Mouse (Mus musculus) embryonic facial prominence, embryonic 12.5 days (tissue): ENCODE measurements around the gene Midn. TPM values are rescaled to one million over a fixed set of nuclear protein-coding genes. Genes with fewer than 3 reads are reported as not detected.
A peak's percentile ranks its signal among the peaks of the same experiment; 100 is the strongest.

Experiments used
- ATAC-seq: fragments of 200-750 bp; cut with Nextera tagmentation; 2 replicates; pipeline ENCODE4 v1.8.0; 2017; ENCODE audit not compliant: insufficient number of reproducible peaks, insufficient read depth, low FRiP score, low TSS enrichment
- H3K27ac ChIP-seq: fragments of 300-500 bp; sonication (generic); 2 replicates; pipeline ENCODE4 v1.5.1; 2016; ENCODE audit warnings: mild to moderate bottlenecking
- H3K27me3 ChIP-seq: fragments of 300-500 bp; sonication (generic); 2 replicates; pipeline ENCODE4 v1.6.1; 2016; ENCODE audit warnings: mild to moderate bottlenecking, moderate library complexity
- H3K36me3 ChIP-seq: fragments of 300-500 bp; sonication (generic); 2 replicates; pipeline ENCODE4 v1.6.1; 2016; ENCODE audit warnings: mild to moderate bottlenecking
- H3K4me1 ChIP-seq: fragments of 300-500 bp; sonication (generic); 2 replicates; pipeline ENCODE4 v1.6.1; 2016
- H3K4me2 ChIP-seq: fragments of 300-500 bp; sonication (generic); replicated peaks from 2 replicates; pipeline ENCODE4 v1.6.1; 2016; ENCODE audit warnings: mild to moderate bottlenecking, moderate library complexity
- H3K4me3 ChIP-seq: fragments of 300-500 bp; sonication (generic); 2 replicates; pipeline ENCODE4 v1.5.1; 2016; ENCODE audit warnings: mild to moderate bottlenecking
- H3K9ac ChIP-seq: fragments of 300-500 bp; sonication (generic); 2 replicates; pipeline ENCODE4 v1.6.1; 2016; ENCODE audit warnings: mild to moderate bottlenecking, moderate library complexity
- H3K9me3 ChIP-seq: fragments of 300-500 bp; sonication (generic); 2 replicates; pipeline ENCODE4 v1.6.1; 2016; ENCODE audit warnings: mild to moderate bottlenecking, moderate library complexity
- WGBS: fragments of 180-500 bp; shearing (Covaris S2); methylation state at CpG from one replicate; pipeline ENCODE4 v1.1.7; 2016; 5-methylcytosine and 5-hydroxymethylcytosine counted together
- polyA plus RNA-seq: library from polyadenylated mRNA; unstranded; fragments of >200 nt; fragmentation: Nextera tagmentation; extraction: Ambion mirVana; gene quantifications from 2 replicates; pipeline ENCODE4 v1.2.1, GENCODE M21; 2016

The Midn gene
- polyA plus RNA-seq, 1 experiment from 2014 or later = 35.1 TPM

DNA sequence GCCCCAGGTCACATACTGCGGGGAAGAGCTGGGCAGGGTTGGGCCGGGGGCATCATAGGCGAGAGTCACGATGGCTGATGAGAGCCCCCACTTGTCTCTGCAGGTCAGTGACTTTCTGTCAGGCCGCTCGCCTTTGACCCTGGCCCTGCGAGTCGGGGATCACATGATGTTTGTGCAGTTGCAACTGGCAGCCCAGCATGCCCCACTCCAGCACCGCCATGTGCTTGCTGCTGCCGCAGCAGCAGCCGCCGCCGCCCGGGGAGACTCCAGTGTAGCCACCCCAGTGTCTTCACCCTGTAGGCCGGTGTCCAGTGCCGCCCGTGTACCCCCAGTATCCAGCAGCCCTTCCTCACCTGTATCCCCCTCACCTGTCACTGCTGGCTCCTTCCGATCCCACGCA is 5.6 kb downstream of the Midn start:
- Histone ChIP-seq H3K36me3 (peaks cover 66% of the 10 kb centered on the region), H3K4me3 (peak overlapping the region; percentile 95), H3K4me1 (peaks cover 61% of the 10 kb centered on the region), H3K4me2 (peak overlapping the region; percentile 99), H3K9me3 (no peaks in the 10 kb centered on the region), H3K27me3 (no peaks in the 10 kb centered on the region), H3K9ac (peak overlapping the region; percentile 100), H3K27ac (peak overlapping the region; percentile 99; the same call in 1 of the 2 replicates)
- ATAC-seq = no peak
- WGBS = 71% methylated on average over 19 of the region's 19 CpGs

DNA sequence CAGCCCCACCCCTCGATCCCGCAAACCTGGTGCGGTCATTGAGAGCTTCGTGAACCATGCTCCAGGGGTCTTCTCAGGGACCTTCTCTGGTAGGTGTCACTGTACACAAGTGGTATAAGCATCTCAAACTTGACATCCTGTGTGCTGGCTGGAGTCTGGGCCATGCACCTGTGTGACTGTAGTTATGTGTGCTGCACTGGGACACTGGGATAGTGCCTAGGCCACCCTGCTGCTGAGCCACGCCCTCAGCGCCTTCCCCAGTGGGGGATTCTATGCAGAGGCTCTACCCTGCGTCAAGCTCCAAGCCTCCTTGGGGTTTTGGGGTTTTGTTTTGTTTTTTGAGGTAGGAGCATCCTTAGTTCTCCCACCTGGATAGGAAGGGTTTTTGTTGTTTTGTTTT is 6.3 kb downstream of the Midn start:
- no peaks in the 10 kb centered on the region for H3K27me3 ChIP-seq
- ATAC-seq = no peak
- 84% methylated on average over 7 of the region's 7 CpGs for WGBS
- no peaks in the 10 kb centered on the region for H3K9me3 ChIP-seq
- H3K36me3 ChIP-seq = peaks cover 66% of the 10 kb centered on the region
- peak overlapping the region; percentile 100; the same call in 1 of the 2 replicates for H3K9ac ChIP-seq
- 0 out of 2 replicates have a peak overlapping the region, but pooled peaks have one; percentile 99 for H3K27ac ChIP-seq
- H3K4me1 ChIP-seq = peaks cover 68% of the 10 kb centered on the region
- 0 out of 2 replicates have a peak overlapping the region, but pooled peaks have one; percentile 95 for H3K4me3 ChIP-seq
- H3K4me2 ChIP-seq = 0 out of 2 replicates have a peak overlapping the region, but pooled peaks have one; percentile 99

DNA sequence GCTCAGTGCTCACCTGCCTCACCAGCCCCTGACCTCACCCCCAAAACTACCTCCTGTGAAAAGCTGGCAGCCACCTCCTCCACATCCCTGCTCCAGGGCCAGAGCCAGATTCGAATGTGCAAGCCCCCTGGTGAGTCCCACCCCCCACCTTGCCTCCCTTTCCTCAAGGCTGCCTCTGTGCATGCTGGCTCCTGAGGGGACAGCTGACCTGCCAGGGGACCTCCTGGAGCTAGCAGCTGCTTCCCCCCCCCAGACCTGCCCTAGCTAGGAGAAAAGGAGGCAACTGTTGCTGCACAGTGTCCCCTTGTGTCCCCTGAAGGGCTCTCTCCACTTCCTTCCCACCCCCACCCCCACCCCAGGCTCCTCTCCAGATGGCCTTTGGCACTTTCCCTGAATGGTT is 7.2 kb downstream of the Midn start:
- WGBS = 25% methylated on average over 1 of the region's 1 CpGs
- Histone ChIP-seq H3K4me1 (peaks cover 74% of the 10 kb centered on the region), H3K27me3 (no peaks in the 10 kb centered on the region), H3K27ac (0 out of 2 replicates have a peak overlapping the region, but pooled peaks have one; percentile 63), H3K9ac (peak overlapping the region; percentile 7), H3K4me3 (no peak overlapping the region), H3K4me2 (no peak overlapping the region; the same call in 1 of the 2 replicates), H3K36me3 (peaks cover 66% of the 10 kb centered on the region), H3K9me3 (no peaks in the 10 kb centered on the region)
- no peak for ATAC-seq

DNA sequence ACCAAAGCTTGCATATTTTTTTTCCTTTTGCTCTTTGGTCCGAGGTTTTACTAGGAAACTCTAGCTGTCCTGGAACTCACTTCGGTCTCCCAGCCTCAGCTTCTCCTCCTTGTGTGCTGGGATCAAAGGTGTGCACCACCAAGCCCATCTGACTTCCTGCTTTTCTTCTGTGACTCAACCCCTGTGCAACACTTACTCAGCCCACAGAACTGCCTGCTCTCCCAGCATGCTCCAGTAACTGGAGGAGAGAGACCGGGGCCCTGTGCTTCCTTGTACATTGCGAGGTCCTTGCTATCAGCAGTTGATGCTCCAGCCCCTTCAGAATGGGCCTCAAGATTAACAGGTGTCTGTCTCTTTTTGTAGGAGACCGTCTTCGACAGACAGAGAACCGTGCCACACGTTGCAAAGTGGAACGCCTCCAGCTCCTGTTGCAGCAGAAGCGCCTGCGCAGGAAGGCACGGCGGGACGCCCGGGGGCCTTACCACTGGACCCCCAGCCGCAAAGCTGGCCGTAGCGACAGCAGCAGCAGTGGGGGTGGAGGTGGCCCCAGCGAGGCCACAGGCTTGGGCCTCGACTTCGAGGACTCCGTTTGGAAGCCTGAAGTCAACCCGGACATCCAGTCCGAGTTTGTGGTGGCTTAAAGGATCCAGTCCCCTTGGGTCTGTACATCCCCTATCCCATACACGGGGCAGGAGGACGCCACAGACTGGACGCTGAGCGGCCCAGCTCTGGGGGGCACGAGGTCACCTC is 8.1 kb downstream of the Midn start:
- Histone ChIP-seq H3K9me3 (no peaks in the 10 kb centered on the region), H3K27ac (peak overlapping the region; percentile 63), H3K9ac (peak overlapping the region; percentile 27; the same call in 1 of the 2 replicates), H3K4me3 (no peak overlapping the region), H3K27me3 (no peaks in the 10 kb centered on the region), H3K4me2 (no peak overlapping the region), H3K36me3 (peaks cover 66% of the 10 kb centered on the region), H3K4me1 (peaks cover 83% of the 10 kb centered on the region)
- ATAC-seq = no peak
- 81% methylated on average over 29 of the region's 29 CpGs for WGBS

DNA sequence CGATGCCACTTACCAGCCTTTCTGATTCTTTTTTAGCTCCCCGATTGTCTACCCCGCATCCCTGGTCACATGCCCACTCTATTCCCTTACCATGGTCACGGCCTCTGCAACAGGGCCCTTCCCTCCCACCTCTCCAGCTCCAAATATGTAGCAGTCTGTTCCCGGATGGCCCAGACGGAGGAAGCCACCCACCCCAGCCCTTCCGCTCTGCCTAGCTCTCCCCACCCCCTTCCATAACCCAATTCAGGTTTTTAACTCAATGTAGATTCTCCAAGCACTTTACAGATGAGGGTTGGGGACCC is 8.6 kb downstream of the Midn start:
- H3K4me1 ChIP-seq = peaks cover 88% of the 10 kb centered on the region
- no peak overlapping the region for H3K4me3 ChIP-seq
- no peaks in the 10 kb centered on the region for H3K27me3 ChIP-seq
- no peak overlapping the region for H3K4me2 ChIP-seq
- WGBS = 54% methylated on average over 7 of the region's 7 CpGs
- H3K9me3 ChIP-seq = no peaks in the 10 kb centered on the region
- H3K36me3 ChIP-seq = peaks cover 60% of the 10 kb centered on the region
- H3K9ac ChIP-seq = peak overlapping the region; percentile 27; the same call in 1 of the 2 replicates
- ATAC-seq = no peak
- H3K27ac ChIP-seq = peak overlapping the region; percentile 63

DNA sequence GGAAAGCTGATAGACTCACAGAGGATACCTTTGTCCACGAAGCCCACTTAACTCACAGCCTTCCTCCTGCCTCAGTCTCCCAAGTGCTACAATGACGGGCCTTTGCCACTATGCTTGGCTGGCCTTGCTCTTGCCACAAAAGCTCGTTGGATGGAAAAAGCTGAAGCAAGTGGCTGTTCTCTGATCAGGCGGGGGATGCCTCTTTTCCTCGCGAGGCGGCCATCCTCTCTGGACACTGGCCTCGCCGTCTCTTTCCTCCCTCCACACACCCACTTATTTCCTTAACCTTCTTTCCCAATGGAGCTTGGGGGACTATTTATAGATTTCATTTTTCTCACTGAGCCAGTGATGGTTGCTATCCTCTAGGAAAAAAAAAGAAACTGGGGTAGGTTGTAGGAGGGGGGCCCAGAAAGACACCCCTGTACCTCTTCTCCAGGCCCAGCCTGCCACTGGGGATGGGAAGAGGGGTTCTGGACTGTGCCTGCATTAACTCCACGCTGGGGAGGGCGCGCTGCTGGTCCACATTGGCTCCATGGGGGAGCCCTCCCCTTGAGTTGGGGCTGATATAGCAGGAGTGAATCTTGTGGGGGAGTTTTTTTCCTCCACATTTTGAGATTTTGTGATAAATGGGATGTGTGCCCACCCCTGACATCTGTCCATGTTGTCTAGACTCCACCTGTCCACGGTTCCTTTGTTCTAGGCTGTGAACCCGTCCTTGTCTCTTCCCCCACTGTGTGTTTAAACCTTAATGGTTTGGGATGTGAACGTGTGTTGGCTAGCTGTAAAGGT is 9.3 kb downstream of the Midn start:
- Histone ChIP-seq H3K27ac (peak overlapping the region; percentile 63), H3K4me3 (no peak overlapping the region), H3K9ac (0 out of 2 replicates have a peak overlapping the region, but pooled peaks have one; percentile 27), H3K9me3 (no peaks in the 10 kb centered on the region), H3K4me1 (peaks cover 91% of the 10 kb centered on the region), H3K4me2 (no peak overlapping the region), H3K36me3 (peaks cover 54% of the 10 kb centered on the region), H3K27me3 (no peaks in the 10 kb centered on the region)
- ATAC-seq = no peak
- WGBS = 63% methylated on average over 15 of the region's 15 CpGs

DNA sequence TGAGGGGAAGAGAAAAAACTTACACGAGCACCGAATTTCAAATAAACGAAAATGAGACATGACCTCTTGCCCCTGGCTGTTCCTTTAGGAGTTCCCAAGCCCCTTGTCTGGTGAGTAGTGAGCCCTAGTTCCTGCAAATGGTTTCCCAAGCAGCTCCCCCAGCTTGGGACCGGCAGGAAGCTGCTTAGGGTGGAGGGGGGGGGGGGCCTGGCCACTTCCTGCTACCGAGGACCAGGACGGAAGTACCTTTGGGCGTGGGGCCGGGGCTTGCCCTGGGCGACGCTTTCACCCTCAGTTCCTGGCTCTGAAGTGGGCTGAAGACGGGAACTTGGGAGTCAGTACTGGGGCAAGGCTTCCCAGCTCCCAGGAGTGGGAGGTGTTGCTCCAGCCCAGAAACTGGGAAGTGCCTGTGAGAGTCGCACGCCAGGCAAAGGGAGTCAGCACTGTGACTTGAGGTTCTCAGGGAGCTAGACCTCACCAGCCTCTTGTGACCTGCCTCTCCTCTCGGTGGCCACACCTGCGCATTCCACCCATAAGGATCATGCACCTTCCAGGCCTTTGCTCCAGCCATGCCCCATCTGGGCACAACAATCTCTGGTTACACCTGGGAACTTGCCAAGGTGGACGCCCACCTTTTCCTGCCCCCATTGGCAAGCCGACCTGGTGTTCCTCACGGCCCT is 10.4 kb downstream of the Midn start:
- 9% methylated on average over 18 of the region's 18 CpGs for WGBS
- Histone ChIP-seq H3K9me3 (no peaks in the 10 kb centered on the region), H3K4me1 (peaks cover 85% of the 10 kb centered on the region), H3K4me3 (peak overlapping the region; percentile 39; the same call in 1 of the 2 replicates), H3K27ac (peak overlapping the region; percentile 91), H3K27me3 (no peaks in the 10 kb centered on the region), H3K36me3 (peaks cover 43% of the 10 kb centered on the region), H3K4me2 (peak overlapping the region; percentile 62), H3K9ac (no peak overlapping the region)
- no peak for ATAC-seq

DNA sequence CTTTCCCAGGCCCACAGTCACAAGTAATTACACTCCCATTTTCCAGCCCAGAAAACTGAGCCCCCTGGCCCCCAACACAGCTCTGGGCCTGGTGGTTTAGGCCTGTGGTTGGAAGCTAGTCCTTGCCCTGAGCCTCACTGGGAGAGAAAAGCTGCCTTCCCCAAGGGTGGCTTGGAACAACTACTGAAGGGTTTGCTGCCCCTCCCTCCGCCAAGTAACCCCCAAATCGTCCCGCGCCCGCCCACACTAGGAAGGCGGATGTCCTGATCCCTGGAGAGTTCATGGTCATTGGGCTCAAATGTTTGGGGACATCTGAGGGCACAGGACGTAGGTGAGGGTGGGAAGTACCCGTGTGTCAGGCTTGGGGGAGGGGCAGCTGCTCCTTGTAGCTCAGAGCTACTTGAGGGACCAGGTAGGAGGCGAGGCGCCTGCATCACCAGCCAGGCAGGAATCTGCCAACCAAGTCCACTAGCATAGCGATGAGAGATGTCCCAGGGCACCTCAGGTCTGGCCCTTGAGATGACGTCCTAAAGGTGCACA is 11.0 kb downstream of the Midn start:
- no peaks in the 10 kb centered on the region for H3K27me3 ChIP-seq
- H3K4me1 ChIP-seq = peaks cover 78% of the 10 kb centered on the region
- H3K27ac ChIP-seq = peak overlapping the region; percentile 91
- peak overlapping the region; percentile 62 for H3K4me2 ChIP-seq
- H3K36me3 ChIP-seq = peaks cover 36% of the 10 kb centered on the region
- ATAC-seq = no peak
- WGBS = 6% methylated on average over 12 of the region's 12 CpGs
- H3K9me3 ChIP-seq = no peaks in the 10 kb centered on the region
- peak overlapping the region; percentile 39 for H3K4me3 ChIP-seq
- H3K9ac ChIP-seq = peak overlapping the region; percentile 7; the same call in 1 of the 2 replicates

DNA sequence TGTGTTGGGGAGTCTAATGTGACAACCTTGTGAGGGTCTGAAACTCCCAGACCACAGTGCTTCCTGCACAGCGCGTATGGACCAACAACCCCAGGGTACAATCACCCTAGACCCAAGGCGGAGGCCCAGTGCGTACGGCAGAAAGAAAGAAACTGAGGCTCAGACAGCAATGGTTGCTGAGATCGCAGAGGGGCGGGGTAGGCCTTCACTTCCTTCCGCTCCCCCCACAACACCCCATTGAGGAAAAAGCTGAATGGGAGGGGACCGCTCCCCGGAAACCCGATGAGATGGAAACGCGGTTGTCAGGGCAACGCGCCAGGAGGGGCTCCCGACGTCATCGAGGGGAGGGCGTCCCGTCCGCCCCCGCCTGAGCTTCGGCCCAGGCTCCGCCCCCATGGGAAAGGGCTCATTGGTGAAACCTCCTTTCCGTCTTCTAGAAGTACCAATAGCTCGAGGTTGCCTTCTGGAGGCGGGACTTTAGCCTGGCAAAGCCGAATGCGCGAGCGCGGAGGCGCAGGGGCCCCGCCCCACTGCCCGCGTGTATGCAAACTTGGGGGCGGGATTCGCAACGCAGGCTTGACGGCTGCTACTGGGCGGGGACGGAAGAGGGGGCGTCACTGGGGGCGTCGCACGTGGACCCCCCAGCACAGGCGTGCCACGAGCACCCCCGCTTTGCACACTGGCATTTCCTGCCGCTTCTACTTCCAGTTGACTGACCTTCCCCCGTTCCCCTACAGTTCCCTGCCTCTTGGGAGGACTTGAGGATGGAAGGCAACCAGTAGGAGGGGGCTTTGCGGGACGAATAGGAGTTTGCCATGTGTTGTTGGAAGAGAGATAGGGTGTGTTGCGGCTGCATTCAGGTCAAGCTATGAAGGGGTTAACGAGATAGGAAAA is 11.7 kb downstream of the Midn start:
- H3K4me2 ChIP-seq = peak overlapping the region; percentile 62
- peaks cover 29% of the 10 kb centered on the region for H3K36me3 ChIP-seq
- peak overlapping the region; percentile 93 for H3K27ac ChIP-seq
- WGBS = under 1% methylated on average over 55 of the region's 55 CpGs
- H3K9me3 ChIP-seq = no peaks in the 10 kb centered on the region
- H3K9ac ChIP-seq = peak overlapping the region; percentile 7; the same call in 1 of the 2 replicates
- H3K4me1 ChIP-seq = peaks cover 77% of the 10 kb centered on the region
- H3K4me3 ChIP-seq = peak overlapping the region; percentile 39
- ATAC-seq = peak; percentile 67
- no peaks in the 10 kb centered on the region for H3K27me3 ChIP-seq

DNA sequence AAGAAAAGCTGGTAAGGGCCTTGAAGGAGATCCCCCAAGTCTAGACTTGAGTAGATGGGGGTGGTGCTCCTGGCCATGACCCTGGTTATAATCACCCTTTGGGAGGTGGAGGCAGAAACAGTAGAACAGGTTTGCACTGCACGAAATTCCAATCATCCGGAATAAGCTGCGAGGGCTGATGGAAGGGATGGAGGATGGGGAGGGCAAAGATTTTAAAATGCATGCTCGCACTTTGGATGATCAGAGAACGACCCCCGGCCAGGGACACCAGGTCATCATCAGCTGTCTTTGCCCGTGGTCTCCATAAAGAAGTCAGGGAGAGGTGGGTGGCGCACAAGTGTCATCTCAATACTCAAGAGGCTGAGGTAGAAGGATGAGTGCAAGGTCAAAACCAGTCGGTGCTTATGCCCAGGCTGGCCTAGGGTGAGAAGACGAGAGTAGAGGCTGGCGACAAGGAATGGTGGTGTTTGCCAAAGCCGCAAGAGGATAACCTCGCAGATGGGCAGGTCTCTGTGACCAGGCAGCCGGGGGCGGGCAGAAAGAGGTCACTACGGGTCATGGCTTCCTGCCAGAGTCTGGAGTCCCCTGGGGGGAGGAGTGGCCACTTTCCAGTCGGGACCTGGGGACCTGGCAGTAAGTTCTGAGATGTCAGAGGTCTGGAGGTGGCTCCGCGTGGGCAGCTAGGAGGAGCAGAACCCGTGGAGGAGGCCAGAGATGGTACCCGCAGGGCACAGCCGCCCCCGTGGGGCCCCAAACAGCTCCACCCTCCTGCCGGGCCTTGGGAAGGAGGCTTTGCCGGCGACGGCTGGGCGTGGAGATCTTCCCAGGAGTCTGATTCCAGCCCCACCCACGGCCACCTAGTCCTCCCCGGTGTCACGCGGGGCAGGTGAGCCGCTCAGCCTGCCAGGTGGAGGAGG is 12.6 kb downstream of the Midn start:
- Histone ChIP-seq H3K9ac (peak overlapping the region; percentile 45), H3K27ac (peak overlapping the region; percentile 93), H3K27me3 (no peaks in the 10 kb centered on the region), H3K4me2 (peak overlapping the region; percentile 62), H3K4me3 (peak overlapping the region; percentile 39), H3K36me3 (peaks cover 20% of the 10 kb centered on the region), H3K9me3 (no peaks in the 10 kb centered on the region), H3K4me1 (peaks cover 75% of the 10 kb centered on the region)
- WGBS = 2% methylated on average over 33 of the region's 33 CpGs
- ATAC-seq = no peak
